Mouse (Mus musculus) MEL (cell line): ENCODE results near the gene Serinc2. TPM values are rescaled to one million over a fixed set of nuclear protein-coding genes. Genes with fewer than 3 reads are reported as not detected.

ENCODE experiments used
- DNase-seq: peaks from one replicate; pipeline ENCODE4 v3.0.0; 2011; ENCODE audit warnings: low read depth, low spot score
- H3K27ac ChIP-seq: 2 replicates; pipeline ENCODE4 v1.5.1; 2012; ENCODE audit warnings: low read depth, mild to moderate bottlenecking, control low read depth, low read length, moderate library complexity; ENCODE audit not compliant: control insufficient read depth
- H3K27me3 ChIP-seq, 2 experiments: fragments of 150-350 bp in 1 of 2; sonication (generic) in 1 of 2; 2 replicates each; pipeline ENCODE4 v1.6.1; 2012; ENCODE audit warnings: low read length in 2 of 2, mild to moderate bottlenecking in 2 of 2, improper control_type of control experiment in 1 of 2, moderate library complexity in 1 of 2; ENCODE audit not compliant: insufficient read depth in 2 of 2, control insufficient read depth in 1 of 2
- H3K36me3 ChIP-seq, 2 experiments: 2 replicates each; pipeline ENCODE4 v1.6.1; 2012 to 2014; ENCODE audit warnings: low read length in 2 of 2, improper control_type of control experiment in 1 of 2, inconsistent platforms in 1 of 2, mild to moderate bottlenecking in 1 of 2; ENCODE audit not compliant: insufficient read depth in 2 of 2, control insufficient read depth in 1 of 2
- H3K4me1 ChIP-seq, 2 experiments: fragments of 150-350 bp in 1 of 2; sonication (generic) in 1 of 2; 2 replicates each; pipeline ENCODE4 v1.6.1; 2012; ENCODE audit warnings: low read length in 2 of 2, improper control_type of control experiment in 1 of 2, mild to moderate bottlenecking in 1 of 2; ENCODE audit not compliant: insufficient read depth in 2 of 2, control insufficient read depth in 1 of 2
- H3K4me3 ChIP-seq, 2 experiments: fragments of 150-350 bp in 1 of 2; sonication (generic) in 1 of 2; 2 replicates each; pipeline ENCODE4 v1.5.1; 2012; ENCODE audit warnings: low read depth in 2 of 2, low read length in 2 of 2, mild to moderate bottlenecking in 2 of 2, moderate library complexity in 2 of 2, control low read depth in 1 of 2, improper control_type of control experiment in 1 of 2; ENCODE audit not compliant: control insufficient read depth in 1 of 2, insufficient read depth in 1 of 2
- H3K79me2 ChIP-seq: 2 replicates; pipeline ENCODE4 v1.6.1; 2012; ENCODE audit warnings: mild to moderate bottlenecking, low read length, moderate library complexity; ENCODE audit not compliant: control insufficient read depth, poor library complexity, insufficient read depth
- H3K9ac ChIP-seq: 2 replicates; pipeline ENCODE4 v1.6.1; 2012; ENCODE audit warnings: low read depth, mild to moderate bottlenecking, control low read depth, low read length, moderate library complexity; ENCODE audit not compliant: control insufficient read depth, poor library complexity, severe bottlenecking
- H3K9me3 ChIP-seq: fragments of 150-350 bp; sonication (generic); replicated peaks from 2 replicates; pipeline ENCODE4 v1.6.1; 2012; ENCODE audit warnings: mild to moderate bottlenecking, low read length, improper control_type of control experiment, moderate library complexity; ENCODE audit not compliant: insufficient read depth
- BHLHE40 ChIP-seq: IDR thresholded peaks from 2 replicates; pipeline ENCODE4 v1.6.1; 2012; ENCODE audit warnings: low read depth, mild to moderate bottlenecking, inconsistent platforms, low read length, improper control_type of control experiment, borderline replicate concordance
- CHD1 ChIP-seq: IDR thresholded peaks from 2 replicates; pipeline ENCODE4 v1.6.1; 2012; ENCODE audit warnings: low read depth, mild to moderate bottlenecking, inconsistent platforms, low read length, improper control_type of control experiment
- CHD2 ChIP-seq: IDR thresholded peaks from 2 replicates; pipeline ENCODE4 v1.6.1; 2011; ENCODE audit warnings: low read length, improper control_type of control experiment
- CTCF ChIP-seq, 3 experiments: IDR thresholded peaks in 2 of 3; conservative IDR thresholded peaks in 1 of 3; 2 replicates each; pipeline ENCODE4 v1.5.1; 2011 to 2012; ENCODE audit warnings: low read length in 3 of 3, low read depth in 2 of 3, mild to moderate bottlenecking in 2 of 3, improper control_type of control experiment in 1 of 3, inconsistent platforms in 1 of 3, mixed read lengths in 1 of 3, moderate library complexity in 1 of 3; ENCODE audit not compliant: control insufficient read depth in 1 of 3, insufficient read depth in 1 of 3, poor library complexity in 1 of 3, severe bottlenecking in 1 of 3
- GABPA ChIP-seq: IDR thresholded peaks from 2 replicates; pipeline ENCODE4 v1.6.1; 2012; ENCODE audit warnings: low read depth, mild to moderate bottlenecking, inconsistent platforms, low read length, improper control_type of control experiment, moderate library complexity
- JUND ChIP-seq: IDR thresholded peaks from 2 replicates; pipeline ENCODE4 v1.6.1; 2011; ENCODE audit warnings: low read depth, mild to moderate bottlenecking, improper control_type of control experiment, low read length
- KAT2A ChIP-seq: conservative IDR thresholded peaks from 2 replicates; pipeline ENCODE4 v1.6.1; 2012; ENCODE audit warnings: low read depth, low read length, improper control_type of control experiment, inconsistent platforms
- MAFK ChIP-seq: IDR thresholded peaks from 2 replicates; pipeline ENCODE4 v1.6.1; 2011; ENCODE audit warnings: low read depth, mild to moderate bottlenecking, low read length, improper control_type of control experiment, borderline replicate concordance
- MAX ChIP-seq: IDR thresholded peaks from 2 replicates; pipeline ENCODE4 v1.6.1; 2011; ENCODE audit warnings: low read length, improper control_type of control experiment
- MAZ ChIP-seq: IDR thresholded peaks from 2 replicates; pipeline ENCODE4 v1.6.1; 2012; ENCODE audit warnings: low read depth, mild to moderate bottlenecking, inconsistent platforms, low read length, improper control_type of control experiment
- MEF2A ChIP-seq: IDR thresholded peaks from 2 replicates; pipeline ENCODE4 v1.6.1; 2014; ENCODE audit warnings: low read depth, mild to moderate bottlenecking, inconsistent platforms, low read length, improper control_type of control experiment; ENCODE audit not compliant: poor library complexity, insufficient replicate concordance, severe bottlenecking; ENCODE audit errors: extremely low read depth
- MXI1 ChIP-seq: IDR thresholded peaks from 2 replicates; pipeline ENCODE4 v1.6.1; 2011; ENCODE audit warnings: mild to moderate bottlenecking, low read depth, low read length, improper control_type of control experiment
- NELFE ChIP-seq: IDR thresholded peaks from 2 replicates; pipeline ENCODE4 v1.6.1; 2011; ENCODE audit warnings: low read depth, low read length, improper control_type of control experiment
- POLR2AphosphoS2 ChIP-seq: IDR thresholded peaks from 2 replicates; pipeline ENCODE4 v1.6.1; 2011; ENCODE audit warnings: low read length, improper control_type of control experiment
- POLR2AphosphoS5 ChIP-seq: IDR thresholded peaks from 2 replicates; pipeline ENCODE4 v1.6.1; 2012; ENCODE audit warnings: low read depth, borderline replicate concordance, mild to moderate bottlenecking, inconsistent platforms, low read length, moderate library complexity, mixed read lengths
- RAD21 ChIP-seq: IDR thresholded peaks from 2 replicates; pipeline ENCODE4 v1.6.1; 2011; ENCODE audit warnings: mild to moderate bottlenecking, low read depth, low read length, improper control_type of control experiment
- RCOR1 ChIP-seq: IDR thresholded peaks from 2 replicates; pipeline ENCODE4 v1.6.1; 2012; ENCODE audit warnings: low read depth, mild to moderate bottlenecking, inconsistent platforms, low read length, improper control_type of control experiment
- SMC3 ChIP-seq: IDR thresholded peaks from 2 replicates; pipeline ENCODE4 v1.6.1; 2011; ENCODE audit warnings: low read depth, low read length, improper control_type of control experiment
- TCF12 ChIP-seq: IDR thresholded peaks from 2 replicates; pipeline ENCODE4 v1.6.1; 2014; ENCODE audit warnings: low read depth, mild to moderate bottlenecking, inconsistent platforms, low read length, improper control_type of control experiment, moderate library complexity
- USF2 ChIP-seq, 2 experiments: IDR thresholded peaks; 2 replicates each; pipeline ENCODE4 v1.6.1; 2011 to 2012; ENCODE audit warnings: improper control_type of control experiment in 2 of 2, low read length in 2 of 2, borderline replicate concordance in 1 of 2, inconsistent platforms in 1 of 2, low read depth in 1 of 2, mild to moderate bottlenecking in 1 of 2; ENCODE audit not compliant: insufficient read depth in 1 of 2
- ZC3H11A ChIP-seq: IDR thresholded peaks from 2 replicates; pipeline ENCODE4 v1.6.1; 2012; ENCODE audit warnings: low read depth, mild to moderate bottlenecking, inconsistent platforms, low read length, improper control_type of control experiment
- ZKSCAN1 ChIP-seq: IDR thresholded peaks from 2 replicates; pipeline ENCODE4 v1.6.1; 2012; ENCODE audit warnings: low read depth, mild to moderate bottlenecking, inconsistent platforms, low read length, improper control_type of control experiment, moderate library complexity
- ZNF384 ChIP-seq: IDR thresholded peaks from 2 replicates; pipeline ENCODE4 v1.6.1; 2012; ENCODE audit warnings: low read depth, mild to moderate bottlenecking, inconsistent platforms, low read length, improper control_type of control experiment
- polyA plus RNA-seq, 2 experiments: library from polyadenylated mRNA; stranded (reverse) in 1 of 2; unstranded in 1 of 2; fragments of >175 nt in 1 of 2; fragments of >200 nt in 1 of 2; gene quantifications; 2 replicates each; pipeline versions ENCODE4 v1.2.1 to v1.2.4; 2012; ENCODE audit warnings: low replicate concordance in 2 of 2, low read depth in 1 of 2; ENCODE audit not compliant: insufficient read length in 2 of 2, insufficient read depth in 1 of 2, missing spikeins in 1 of 2
- total RNA-seq: library from RNA; depleted of rRNA; stranded (reverse); fragments of 300-350 nt; gene quantifications from 2 replicates; pipeline ENCODE4 v1.2.3, GENCODE M21; 2012

The Serinc2 gene
- total and polyA plus RNA-seq, 3 experiments, result 0.21 TPM; not detected in 2

DNA sequence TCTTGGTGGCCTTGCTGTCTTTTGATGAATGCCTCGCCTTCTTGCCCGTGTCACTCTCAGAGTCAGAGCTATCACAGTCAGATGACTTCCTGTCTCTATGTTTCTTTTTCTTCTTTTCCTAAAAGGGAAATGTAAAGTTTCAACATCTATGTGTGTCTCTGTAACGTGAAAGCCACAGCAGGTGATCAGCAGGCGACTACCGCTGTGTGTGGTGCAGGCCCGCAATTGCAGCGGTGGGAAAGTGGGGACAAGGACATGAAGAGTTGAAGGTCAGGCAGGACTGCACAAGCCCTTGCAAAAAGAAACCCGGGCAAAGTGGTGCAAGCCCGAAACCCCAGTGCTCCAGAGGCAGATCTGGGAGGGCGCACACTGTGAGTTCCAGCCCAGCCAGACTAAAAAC lies 37.7 kb upstream of the Serinc2 start:
- Histone ChIP-seq H3K27ac (no peak overlapping the region), H3K9me3 (no peaks in the 10 kb centered on the region), H3K36me3 (peaks cover 0 to under 1% of the 10 kb centered on the region in 2 experiments; a peak in 2 of 4 replicates), H3K79me2 (no peaks in the 10 kb centered on the region), H3K9ac (no peak overlapping the region), H3K4me1 (no peaks in the 10 kb centered on the region), H3K4me3 (no peak overlapping the region), H3K27me3 (no peaks in the 10 kb centered on the region)
- TF ChIP-seq POLR2AphosphoS5 (no peak), MAX (no peak), MAZ (no peak), CHD1 (no peak), KAT2A (no peak), MAFK (no peak), ZC3H11A (no peak), RCOR1 (no peak), SMC3 (no peak), ZKSCAN1 (no peak)
- DNase-seq, result no peak

DNA sequence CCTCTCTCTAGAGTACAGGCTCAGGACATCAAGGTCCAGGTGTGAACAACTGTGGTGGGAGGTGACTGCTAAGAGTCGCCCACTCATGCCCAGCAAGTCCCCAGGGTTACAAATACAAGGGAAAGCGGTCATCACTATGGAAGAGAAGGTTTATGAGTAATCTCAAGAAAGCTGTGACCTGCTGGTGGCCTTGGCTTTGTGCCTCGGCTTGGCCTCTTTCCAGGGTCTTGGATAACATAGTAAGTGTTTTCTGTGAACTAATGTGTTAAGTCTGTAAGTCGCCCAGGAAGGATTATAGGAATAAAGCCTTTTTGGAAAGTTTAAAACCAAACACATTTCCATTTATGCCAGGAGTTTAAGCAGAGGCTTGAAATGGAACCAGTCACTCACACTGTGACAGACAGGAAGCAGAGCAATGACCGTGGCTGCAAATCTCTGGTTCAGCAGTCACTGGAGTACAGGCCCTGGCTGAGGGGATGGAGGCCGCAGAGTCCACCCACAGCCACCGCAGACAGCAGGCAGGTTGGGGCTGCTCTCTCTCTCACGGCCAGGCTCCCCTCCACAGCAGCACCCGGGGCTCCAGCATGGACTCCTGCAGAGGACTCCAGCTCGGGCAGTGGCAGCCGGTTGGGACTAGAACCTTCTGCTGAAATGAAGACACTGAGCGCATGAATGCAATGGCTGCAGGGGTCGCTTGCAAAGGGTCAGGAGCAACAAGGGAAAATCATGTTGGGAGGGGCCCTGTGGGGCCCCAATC lies 36.9 kb upstream of the Serinc2 start:
- no peaks in the 10 kb centered on the region for H3K27me3 ChIP-seq
- TF ChIP-seq TCF12, result no peak
- TF ChIP-seq KAT2A, result no peak
- no peak for TF ChIP-seq MAZ
- H3K9me3 ChIP-seq, result no peaks in the 10 kb centered on the region
- H3K4me1 ChIP-seq, result no peaks in the 10 kb centered on the region
- no peak overlapping the region for H3K27ac ChIP-seq
- no peaks in the 10 kb centered on the region for H3K79me2 ChIP-seq
- H3K9ac ChIP-seq, result no peak overlapping the region
- no peak for DNase-seq
- H3K4me3 ChIP-seq, result no peak overlapping the region
- H3K36me3 ChIP-seq, result no peaks in the 10 kb centered on the region; a peak in 1 of 4 replicates

DNA sequence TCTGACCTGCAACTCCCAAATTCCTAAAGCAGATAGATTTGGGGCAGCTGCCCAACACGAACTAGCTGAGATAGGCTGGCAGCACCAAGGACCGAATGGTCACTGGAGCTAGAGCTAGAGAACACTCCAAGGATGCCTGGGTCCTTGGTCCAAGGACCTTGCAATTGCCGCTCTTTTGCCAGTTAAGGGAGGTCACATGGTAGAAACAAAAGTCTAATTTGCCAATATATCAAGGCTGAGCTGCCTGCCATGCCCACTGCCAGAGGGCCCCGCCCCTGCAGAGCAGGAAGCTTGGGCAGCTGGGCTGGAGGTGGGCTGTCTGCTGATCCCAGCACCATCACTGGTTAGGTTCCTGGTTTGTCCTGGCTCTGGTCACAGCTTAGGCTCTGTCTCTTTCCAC lies 34.5 kb upstream of the Serinc2 start:
- TF ChIP-seq ZNF384 (no peak), BHLHE40 (no peak), USF2 (IDR thresholded peaks at IDR 0.05; ENCODE audit: borderline replicate concordance in 1 of 2, insufficient read depth in 1 of 2, low read depth in 1 of 2, low read length in 2 of 2) (no peak), CTCF (IDR thresholded peaks at IDR 0.05 in 2 of 3, conservative IDR thresholded peaks at IDR 0.05 in 1 of 3; ENCODE audit: control insufficient read depth in 1 of 3, insufficient read depth in 1 of 3, low read depth in 2 of 3, low read length in 3 of 3, poor library complexity in 1 of 3, severe bottlenecking in 1 of 3) (no peak), POLR2AphosphoS2 (no peak), MXI1 (no peak), TCF12 (no peak), GABPA (no peak), JUND (no peak), NELFE (no peak), MEF2A (no peak), CHD2 (no peak), RAD21 (no peak)
- Histone ChIP-seq H3K27me3 (no peaks in the 10 kb centered on the region), H3K27ac (no peak overlapping the region), H3K36me3 (no peaks in the 10 kb centered on the region; a peak in 1 of 4 replicates), H3K9ac (no peak overlapping the region), H3K79me2 (no peaks in the 10 kb centered on the region), H3K4me3 (no peak overlapping the region), H3K9me3 (no peaks in the 10 kb centered on the region), H3K4me1 (no peaks in the 10 kb centered on the region)
- no peak for DNase-seq
